Mouse (Mus musculus) 416B (cell line): ENCODE measurements around the gene Gpr142.

Experiments
- DNase-seq: peaks from one replicate; pipeline ENCODE4 v3.0.0; 2011; ENCODE audit warnings: low read depth

Gpr142 gene

GRCm38 (mm10) chr11:114844464-114845220, 45.9 kb downstream of the Gpr142 start:
- DNase-seq, result no peak

GRCm38 (mm10) chr11:114846336-114846735, 47.6 kb downstream of the Gpr142 start:
- no peak for DNase-seq

- no peak for DNase-seq
These were observed 48.3 kb downstream of the Gpr142 start for GRCm38 (mm10) chr11:114847008-114847407.

- no peak for DNase-seq
These were observed 50.8 kb downstream of the Gpr142 start for GRCm38 (mm10) chr11:114849572-114849971.

- DNase-seq, result no peak
These were observed 51.3 kb downstream of the Gpr142 start for GRCm38 (mm10) chr11:114850066-114850451.

GRCm38 (mm10) chr11:114850452-114851268, 51.9 kb downstream of the Gpr142 start, which contains the start of gene Gprc5c:
Gprc5c (plus strand) TSS chr11:114851152.
- no peak for DNase-seq

GRCm38 (mm10) chr11:114851269-114851607, 52.5 kb downstream of the Gpr142 start:
- DNase-seq, result no peak

- no peak for DNase-seq
These were observed 53.0 kb downstream of the Gpr142 start for GRCm38 (mm10) chr11:114851608-114852310.

GRCm38 (mm10) chr11:114852311-114853173, 53.8 kb downstream of the Gpr142 start:
- DNase-seq, result no peak

- no peak for DNase-seq
These were observed 54.6 kb downstream of the Gpr142 start for GRCm38 (mm10) chr11:114853174-114853838.

- no peak for DNase-seq
These were observed 55.9 kb downstream of the Gpr142 start for GRCm38 (mm10) chr11:114854581-114854980.

GRCm38 (mm10) chr11:114856125-114856524, 57.4 kb downstream of the Gpr142 start:
- DNase-seq, result no peak
